Mouse (Mus musculus) kidney, embryonic 16.5 days (tissue): ENCODE results near the gene Cyp21a1. TPM values are rescaled to one million over a fixed set of nuclear protein-coding genes. Genes with fewer than 3 reads are reported as not detected.
"Not testable (repeated sequence)": the region's sequence is repeated elsewhere in the genome, so short reads cannot be mapped to it uniquely, and the experiment has no call there.

ENCODE experiments used
- ATAC-seq: fragments of 200-750 bp; cut with Nextera tagmentation; 2 replicates; pipeline ENCODE4 v1.8.0; 2017; ENCODE audit warnings: moderate TSS enrichment; ENCODE audit not compliant: low FRiP score, low TSS enrichment
- H3K27ac ChIP-seq: fragments of 300-500 bp; sonication (generic); 2 replicates; pipeline ENCODE4 v1.5.1; 2014; ENCODE audit warnings: low read length
- H3K27me3 ChIP-seq: fragments of 300-500 bp; sonication (generic); 2 replicates; pipeline ENCODE4 v1.6.1; 2014; ENCODE audit warnings: low read length, control low read depth, mixed read lengths; ENCODE audit not compliant: insufficient read depth
- H3K36me3 ChIP-seq: fragments of 300-500 bp; sonication (generic); 2 replicates; pipeline ENCODE4 v1.6.1; 2014; ENCODE audit warnings: low read length, control low read depth, mixed read lengths; ENCODE audit not compliant: insufficient read depth
- H3K4me1 ChIP-seq: fragments of 300-500 bp; sonication (generic); 2 replicates; pipeline ENCODE4 v1.6.1; 2014; ENCODE audit warnings: low read length, control low read depth, mixed read lengths; ENCODE audit not compliant: insufficient read depth
- H3K4me2 ChIP-seq: fragments of 300-500 bp; sonication (generic); replicated peaks from 2 replicates; pipeline ENCODE4 v1.6.1; 2014; ENCODE audit warnings: low read depth, low read length
- H3K4me3 ChIP-seq: fragments of 300-500 bp; sonication (generic); 2 replicates; pipeline ENCODE4 v1.5.1; 2014; ENCODE audit warnings: mild to moderate bottlenecking, low read length
- H3K9ac ChIP-seq: fragments of 300-500 bp; sonication (generic); replicated peaks from 2 replicates; pipeline ENCODE4 v1.6.1; 2014; ENCODE audit warnings: low read length
- H3K9me3 ChIP-seq: fragments of 300-500 bp; sonication (generic); 2 replicates; pipeline ENCODE4 v1.6.1; 2016; ENCODE audit warnings: low read length, control low read depth
- WGBS: fragments of 180-500 bp; shearing (Covaris S2); extraction: QIAGEN DNeasy Blood & Tissue Kit; methylation state at CpG from one replicate; pipeline ENCODE4 v1.1.7; 2014; 5-methylcytosine and 5-hydroxymethylcytosine counted together
- microRNA-seq: library from miRNA; unstranded; fragments of <30 nt; microRNA quantifications from one replicate; pipeline ENCODE4, GENCODE M21; 2016
- polyA plus RNA-seq: library from polyadenylated mRNA; unstranded; fragments of >200 nt; fragmentation: Nextera tagmentation; extraction: Ambion mirVana; gene quantifications from 2 replicates; pipeline ENCODE4 v1.2.1, GENCODE M21; 2015

The Cyp21a1 gene
- polyA plus RNA-seq, 1 experiment from 2014 or later = 41.9 TPM

DNA sequence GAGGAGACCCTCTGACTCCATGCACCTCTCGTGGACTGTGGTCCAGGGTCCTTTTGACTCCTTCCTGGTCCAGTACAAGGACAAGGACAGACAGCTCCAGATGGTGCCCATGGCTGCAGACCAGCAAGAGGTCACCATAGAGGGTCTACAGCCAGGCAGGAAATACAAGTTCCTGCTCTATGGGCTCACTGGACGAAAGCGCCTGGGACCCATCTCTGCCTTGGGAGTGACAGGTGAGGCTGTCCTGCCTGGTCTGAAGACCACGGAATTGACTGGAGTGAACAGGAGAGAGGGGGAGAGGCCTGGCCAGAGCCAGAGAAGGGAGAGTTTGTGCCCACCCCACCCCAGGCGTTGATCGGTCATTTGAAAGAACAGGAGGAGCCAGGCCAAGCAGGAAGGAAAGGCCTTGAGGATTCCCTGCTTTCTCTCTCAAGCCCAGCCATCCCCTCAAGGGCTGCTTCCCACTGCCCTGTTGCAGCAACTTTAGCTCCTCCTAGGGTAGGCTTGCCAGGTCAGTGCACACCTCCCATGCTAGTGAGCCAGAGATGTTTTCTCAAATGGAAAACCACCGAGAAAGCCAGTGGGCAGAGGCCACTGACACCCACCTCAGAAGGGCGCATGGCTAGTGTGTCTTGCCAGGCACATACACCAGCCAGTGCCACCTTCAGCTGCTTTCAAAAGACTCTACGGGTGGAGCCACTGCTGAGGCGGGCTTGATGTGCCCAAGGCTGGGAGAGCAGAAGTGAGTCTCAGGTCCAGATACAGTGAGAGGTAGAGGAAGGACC lies 7.0 kb downstream of the Cyp21a1 start:
- H3K4me2 ChIP-seq, H3K4me3 ChIP-seq, H3K9me3 ChIP-seq, H3K4me1 ChIP-seq, H3K9ac ChIP-seq, H3K27me3 ChIP-seq, ATAC-seq, H3K36me3 ChIP-seq, H3K27ac ChIP-seq: not testable (repeated sequence)
- WGBS = 82% methylated on average over 10 of the region's 10 CpGs

DNA sequence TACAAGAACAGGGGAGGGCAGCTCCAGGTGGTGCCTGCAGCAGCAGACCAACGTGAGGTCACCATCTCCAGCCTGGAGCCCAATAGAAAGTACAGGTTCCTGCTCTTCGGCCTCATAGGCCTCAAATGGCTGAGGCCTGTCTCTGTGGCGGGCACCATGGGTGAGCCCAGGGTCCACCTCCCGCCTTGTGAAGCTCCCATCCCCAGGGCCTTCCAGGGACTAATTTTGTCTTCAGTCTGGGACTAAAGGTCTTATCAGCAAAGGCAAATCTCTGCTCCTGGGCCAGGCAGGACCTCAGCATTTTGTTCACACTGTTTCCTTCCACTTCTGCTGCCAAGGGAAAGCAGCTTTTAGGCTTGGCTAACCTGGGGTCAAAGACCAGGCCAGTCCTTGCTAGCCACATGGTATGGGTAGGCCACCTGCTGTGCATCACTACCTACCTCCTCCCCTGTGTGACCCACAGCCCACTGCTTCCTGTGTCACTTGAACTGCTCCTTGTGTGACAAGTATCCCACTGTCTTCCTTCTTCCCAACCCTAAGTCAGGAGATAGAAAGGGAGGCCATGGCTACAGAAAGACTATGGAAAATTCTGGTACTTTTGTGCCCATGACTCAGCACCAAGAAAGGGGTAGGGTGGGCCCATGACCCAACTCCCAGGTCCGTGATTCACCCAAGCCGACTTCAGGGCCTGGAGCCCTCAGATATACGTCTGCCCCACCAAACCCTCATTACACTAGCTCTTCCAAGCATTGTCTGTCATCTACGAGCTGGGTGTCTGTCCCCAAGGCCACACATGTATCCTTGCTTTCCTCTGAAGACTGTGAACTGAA lies 7.8 kb downstream of the Cyp21a1 start:
- Histone ChIP-seq H3K9ac (no peak overlapping the region), H3K9me3 (0 out of 2 replicates have a peak, but pooled peaks cover 4% of the 10 kb centered on the region), H3K4me3 (no peak overlapping the region), H3K27ac (no peak overlapping the region), H3K27me3 (no peaks in the 10 kb centered on the region), H3K4me2 (no peak overlapping the region), H3K36me3 (no peaks in the 10 kb centered on the region), H3K4me1 (no peaks in the 10 kb centered on the region)
- WGBS = 86% methylated on average over 8 of the region's 8 CpGs
- no peak for ATAC-seq

DNA sequence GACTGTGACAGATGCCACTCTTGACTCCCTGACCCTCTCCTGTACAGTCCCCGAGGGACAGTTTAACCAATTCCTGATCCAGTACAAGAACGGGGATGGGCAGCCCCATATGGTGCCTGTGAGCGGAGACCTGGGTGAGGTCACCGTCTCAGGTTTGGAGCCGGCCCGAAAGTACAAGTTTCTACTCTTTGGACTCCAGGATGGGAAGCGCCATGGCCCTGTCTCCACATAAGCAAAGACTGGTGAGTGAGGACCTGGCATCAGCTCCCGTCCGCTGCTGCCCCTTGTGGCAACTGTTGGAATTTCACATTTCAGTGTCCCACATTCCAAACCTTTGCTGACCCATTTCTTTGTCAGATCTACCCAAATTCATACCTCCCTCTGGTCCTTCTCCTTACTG lies 8.7 kb downstream of the Cyp21a1 start:
- no peaks in the 10 kb centered on the region for H3K4me1 ChIP-seq
- 70% methylated on average over 9 of the region's 9 CpGs for WGBS
- no peak overlapping the region for H3K27ac ChIP-seq
- no peaks in the 10 kb centered on the region for H3K36me3 ChIP-seq
- no peak overlapping the region for H3K4me3 ChIP-seq
- no peak for ATAC-seq
- 0 out of 2 replicates have a peak, but pooled peaks cover 4% of the 10 kb centered on the region for H3K9me3 ChIP-seq
- H3K9ac ChIP-seq = no peak overlapping the region
- no peaks in the 10 kb centered on the region for H3K27me3 ChIP-seq
- no peak overlapping the region for H3K4me2 ChIP-seq

DNA sequence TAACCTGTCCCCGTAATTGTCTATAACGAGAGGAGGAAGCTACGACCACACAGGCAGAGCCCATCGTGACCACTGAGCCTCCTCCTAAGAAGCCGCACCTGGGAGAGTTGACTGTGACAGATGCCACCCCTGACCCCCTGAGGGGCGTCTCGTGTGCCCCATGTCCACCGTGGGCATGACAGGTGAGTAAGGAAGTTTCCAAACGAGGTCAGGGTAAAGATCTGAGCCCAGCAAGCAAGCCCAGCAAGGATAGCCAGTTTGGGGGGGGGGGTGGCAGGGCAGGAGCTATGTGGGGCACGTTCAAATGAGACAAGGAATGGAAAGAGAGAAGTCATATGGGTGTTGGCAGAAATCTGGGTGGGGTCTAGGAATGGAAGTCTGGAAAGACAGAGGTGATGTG lies 9.3 kb downstream of the Cyp21a1 start:
- Histone ChIP-seq H3K36me3 (no peaks in the 10 kb centered on the region), H3K9ac (no peak overlapping the region), H3K9me3 (0 out of 2 replicates have a peak, but pooled peaks cover 4% of the 10 kb centered on the region), H3K27me3 (no peaks in the 10 kb centered on the region), H3K4me2 (no peak overlapping the region), H3K4me1 (no peaks in the 10 kb centered on the region), H3K4me3 (no peak overlapping the region), H3K27ac (no peak overlapping the region)
- no peak for ATAC-seq
- whole genome bisulfite sequencing = 88% methylated on average over 10 of the region's 10 CpGs

DNA sequence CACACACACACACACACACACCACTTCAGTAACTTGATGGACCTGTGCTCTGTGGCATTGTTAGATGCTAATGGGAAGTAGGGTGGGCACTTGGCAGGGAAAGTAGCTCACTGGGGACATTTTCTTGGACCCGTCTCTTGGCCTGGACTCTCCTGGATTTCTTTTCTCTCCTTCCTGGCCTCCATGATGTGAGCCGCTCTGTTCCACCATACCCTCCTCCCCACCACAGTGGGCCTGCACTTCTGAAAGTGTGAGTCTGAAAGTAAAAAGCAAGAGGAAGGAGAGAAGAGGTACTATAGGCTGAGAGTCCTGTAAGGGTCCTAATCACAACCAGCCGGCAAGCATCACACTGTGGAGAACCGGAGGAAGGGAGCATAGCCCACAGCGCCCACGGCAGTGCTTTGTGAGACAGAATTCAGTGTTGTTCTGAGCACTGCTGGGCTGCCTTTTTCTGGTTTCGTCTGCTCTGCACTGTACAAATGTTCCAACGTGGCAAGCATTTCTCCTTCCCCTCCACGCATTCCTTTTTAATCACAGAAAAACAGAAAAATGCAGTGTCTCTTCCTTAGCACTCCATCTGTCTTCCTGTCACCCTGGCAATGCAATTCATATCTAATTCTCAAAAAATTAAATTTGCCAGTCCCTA lies 26.6 kb downstream of the Cyp21a1 start:
- no peak for ATAC-seq
- Histone ChIP-seq H3K4me3 (no peak overlapping the region), H3K9me3 (peaks cover 7% of the 10 kb centered on the region), H3K9ac (no peak overlapping the region), H3K27me3 (no peaks in the 10 kb centered on the region), H3K27ac (no peak overlapping the region), H3K36me3 (no peaks in the 10 kb centered on the region), H3K4me1 (no peaks in the 10 kb centered on the region), H3K4me2 (no peak overlapping the region)
- 69% methylated on average over 9 of the region's 9 CpGs for WGBS

DNA sequence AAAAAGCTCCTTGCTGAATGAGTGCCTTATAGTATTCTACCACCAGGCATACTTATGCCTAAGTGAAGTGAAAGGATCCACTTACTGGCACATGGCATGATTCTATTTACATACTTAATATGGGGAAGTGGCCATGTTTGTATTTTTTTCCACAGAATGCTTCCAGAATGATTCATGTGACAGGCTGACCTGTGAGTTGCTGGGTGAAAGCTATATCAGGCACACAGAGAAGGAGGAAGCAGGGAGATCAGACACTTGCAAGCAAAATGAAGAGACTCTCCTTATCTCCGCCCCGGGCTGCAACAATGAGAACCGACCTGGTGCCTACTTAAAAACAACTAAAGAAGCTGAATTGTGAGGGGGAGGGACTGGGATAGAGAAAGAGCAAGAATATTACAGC lies 42.9 kb downstream of the Cyp21a1 start:
- whole genome bisulfite sequencing = 74% methylated on average over 3 of the region's 3 CpGs
- Histone ChIP-seq H3K4me2 (no peak overlapping the region), H3K4me1 (no peaks in the 10 kb centered on the region), H3K36me3 (no peaks in the 10 kb centered on the region), H3K27ac (no peak overlapping the region), H3K9ac (no peak overlapping the region), H3K4me3 (no peak overlapping the region), H3K27me3 (no peaks in the 10 kb centered on the region), H3K9me3 (no peaks in the 10 kb centered on the region; the same call in 1 of the 2 replicates)
- no peak for ATAC-seq

Small RNAs within 50 kb of the gene (microRNA-seq; reads per million reads assigned to microRNA genes)
- gene Gm27471 (not detected), gene Mir6970 (not detected), gene Mir6971 (1.1 reads per million)

Other genes with a start within 250 kb of the Cyp21a1 start
- gene Notch4, start 240.3 kb downstream of the Cyp21a1 start, polyA plus RNA-seq = 7.6 and 12.0 TPM in 2 replicates
- gene Gpsm3, start 214.8 kb downstream of the Cyp21a1 start, polyA plus RNA-seq = 21.5 and 25.6 TPM in 2 replicates
- 13.1 and 15.6 TPM in 2 replicates for gene Pbx2, start 213.3 kb downstream of the Cyp21a1 start, polyA plus RNA-seq
- gene Ager, start 206.7 kb downstream of the Cyp21a1 start, polyA plus RNA-seq = 8.8 and 16.8 TPM in 2 replicates
- gene Rnf5, start 200.9 kb downstream of the Cyp21a1 start, polyA plus RNA-seq = 185 and 190 TPM in 2 replicates
- gene Agpat1, start 200.3 kb downstream of the Cyp21a1 start, polyA plus RNA-seq = 81.8 and 83.1 TPM in 2 replicates
- gene Egfl8, start 188.6 kb downstream of the Cyp21a1 start, polyA plus RNA-seq = 4.0 and 6.0 TPM in 2 replicates
- 47.3 and 53.7 TPM in 2 replicates for gene Ppt2, start 176.1 kb downstream of the Cyp21a1 start, polyA plus RNA-seq
- gene Prrt1, start 175.0 kb downstream of the Cyp21a1 start, polyA plus RNA-seq = 0.23 and 0.29 TPM in 2 replicates
- gene Fkbpl, start 159.8 kb downstream of the Cyp21a1 start, polyA plus RNA-seq = 17.5 and 17.7 TPM in 2 replicates
- 103 and 106 TPM in 2 replicates for gene Atf6b, start 157.4 kb downstream of the Cyp21a1 start, polyA plus RNA-seq
- gene Tnxb, start 134.0 kb downstream of the Cyp21a1 start, polyA plus RNA-seq = 0.51 and 0.52 TPM in 2 replicates
- 0.78 and 1.5 TPM in 2 replicates for gene C4b, start 60.7 kb downstream of the Cyp21a1 start, polyA plus RNA-seq
- gene Stk19, start 32.4 kb upstream of the Cyp21a1 start, polyA plus RNA-seq = 31.7 and 34.7 TPM in 2 replicates
- gene Dxo, start 32.5 kb upstream of the Cyp21a1 start, polyA plus RNA-seq = 71.0 and 77.9 TPM in 2 replicates
- 59.3 and 62.0 TPM in 2 replicates for gene Skiv2l, start 45.6 kb upstream of the Cyp21a1 start, polyA plus RNA-seq
- gene Nelfe, start 45.8 kb upstream of the Cyp21a1 start, polyA plus RNA-seq = 117 and 121 TPM in 2 replicates
- gene Cfb, start 58.0 kb upstream of the Cyp21a1 start, polyA plus RNA-seq = 15.1 and 17.3 TPM in 2 replicates
- gene Zbtb12, start 74.9 kb upstream of the Cyp21a1 start, polyA plus RNA-seq = 3.5 and 4.3 TPM in 2 replicates
- gene Gm20547, start 77.5 kb upstream of the Cyp21a1 start, polyA plus RNA-seq = not detected in 2 replicates
- 4.6 and 5.7 TPM in 2 replicates for gene C2, start 93.7 kb upstream of the Cyp21a1 start, polyA plus RNA-seq
- gene Ehmt2, start 93.9 kb upstream of the Cyp21a1 start, polyA plus RNA-seq = 89.9 and 92.8 TPM in 2 replicates
- gene Slc44a4, start 109.9 kb upstream of the Cyp21a1 start, polyA plus RNA-seq = 17.9 and 18.9 TPM in 2 replicates
- 50.0 and 54.1 TPM in 2 replicates for gene Neu1, start 126.7 kb upstream of the Cyp21a1 start, polyA plus RNA-seq
- gene Hspa1b, start 154.7 kb upstream of the Cyp21a1 start, polyA plus RNA-seq = 0.76 and 0.80 TPM in 2 replicates
- not detected in 2 replicates for gene Gm20481, start 165.4 kb upstream of the Cyp21a1 start, polyA plus RNA-seq
- 11.2 and 13.4 TPM in 2 replicates for gene Hspa1a, start 167.6 kb upstream of the Cyp21a1 start, polyA plus RNA-seq
- 1.0 and 1.3 TPM in 2 replicates for gene Hspa1l, start 168.1 kb upstream of the Cyp21a1 start, polyA plus RNA-seq
- 206 and 230 TPM in 2 replicates for gene Lsm2, start 177.3 kb upstream of the Cyp21a1 start, polyA plus RNA-seq
- gene Vars, start 196.4 kb upstream of the Cyp21a1 start, polyA plus RNA-seq = 132 and 137 TPM in 2 replicates
- 0.21 and 0.31 TPM in 2 replicates for gene Vwa7, start 212.0 kb upstream of the Cyp21a1 start, polyA plus RNA-seq
- 5.7 and 7.1 TPM in 2 replicates for gene Sapcd1, start 223.5 kb upstream of the Cyp21a1 start, polyA plus RNA-seq
- gene Msh5, start 242.2 kb upstream of the Cyp21a1 start, polyA plus RNA-seq = 4.5 and 6.9 TPM in 2 replicates
- gene Clic1, start 245.4 kb upstream of the Cyp21a1 start, polyA plus RNA-seq = 341 and 345 TPM in 2 replicates